Mouse (Mus musculus) gastrocnemius, postnatal 25 days (tissue): ENCODE data around the gene Cela2a. TPM values are rescaled to one million over a fixed set of nuclear protein-coding genes. Genes with fewer than 3 reads are reported as not detected.

ENCODE experiments used
- DNase-seq: peaks from one replicate; pipeline ENCODE4 v3.0.0; 2022
- long read RNA-seq, 2 experiments: library from polyadenylated mRNA; stranded (forward); transcript quantifications; one replicate each; pipeline ENCODE4 v2.0.0; 2021
- total RNA-seq, 2 experiments: library from RNA; stranded (reverse); gene quantifications; 1 replicate in 1 of 2; 2 replicates in 1 of 2; pipeline ENCODE4 v1.2.3; 2021

The Cela2a gene
- not detected for total RNA-seq
- long read RNA-seq, experiment 1: 0 reads
- long read RNA-seq, experiment 2: 0 reads

- no peak for DNase-seq
These were observed at the start of gene Cela2a for GRCm38 (mm10) chr4:141826060-141826459. Gene Cela2a (minus strand): TSS chr4:141826160.

GRCm38 (mm10) chr4:141875481-141876108 is 49.6 kb upstream of the Cela2a start:
- DNase-seq: no peak

- DNase-seq: peak; percentile 83
These were observed 48.9 kb upstream of the Cela2a start, which contains the start of gene Efhd2 for GRCm38 (mm10) chr4:141874601-141875460. Gene Efhd2 (minus strand): TSS chr4:141874920.

GRCm38 (mm10) chr4:141874111-141874600 is 48.2 kb upstream of the Cela2a start:
- no peak for DNase-seq

DNA sequence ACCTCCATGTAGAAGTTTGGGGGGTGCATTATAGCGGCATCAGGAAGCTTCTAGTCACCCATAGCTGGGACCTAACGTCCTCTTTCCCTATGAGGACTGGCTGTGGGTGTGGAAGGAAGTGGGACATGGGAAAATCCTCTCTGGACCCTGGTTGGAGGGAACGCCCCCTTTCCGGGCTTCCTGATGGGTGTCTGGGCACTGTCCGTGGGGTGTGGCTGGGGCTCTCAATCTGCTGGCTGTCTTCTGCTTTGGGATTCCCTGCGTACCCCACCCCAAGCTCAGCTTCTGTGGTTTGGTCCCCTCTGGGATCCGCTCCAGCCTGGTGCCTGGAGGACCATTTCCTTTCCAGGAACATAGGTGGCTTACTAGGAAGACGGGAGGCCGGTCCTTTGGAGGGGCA is 47.0 kb upstream of the Cela2a start:
- DNase-seq: no peak

DNA sequence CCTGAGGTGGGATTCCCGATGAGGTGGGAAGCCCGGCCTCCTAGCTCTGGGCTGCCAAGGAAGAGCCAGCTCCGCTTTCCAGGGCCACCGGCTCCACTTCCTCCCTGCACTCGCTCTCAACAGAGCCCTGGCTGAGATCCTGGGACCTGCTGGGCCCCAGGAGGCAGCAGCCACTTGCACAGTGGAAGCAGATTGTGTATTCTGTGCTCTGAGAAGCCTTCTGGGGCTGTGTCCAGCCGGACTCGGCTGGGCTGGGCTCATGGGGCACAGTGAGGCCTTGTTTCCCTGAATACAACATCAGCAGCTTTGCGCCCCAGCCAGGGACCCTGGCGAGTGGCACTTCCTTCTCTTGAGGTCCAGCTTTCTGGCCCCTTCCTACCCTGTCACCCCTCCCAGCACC is 45.9 kb upstream of the Cela2a start:
- no peak for DNase-seq

DNA sequence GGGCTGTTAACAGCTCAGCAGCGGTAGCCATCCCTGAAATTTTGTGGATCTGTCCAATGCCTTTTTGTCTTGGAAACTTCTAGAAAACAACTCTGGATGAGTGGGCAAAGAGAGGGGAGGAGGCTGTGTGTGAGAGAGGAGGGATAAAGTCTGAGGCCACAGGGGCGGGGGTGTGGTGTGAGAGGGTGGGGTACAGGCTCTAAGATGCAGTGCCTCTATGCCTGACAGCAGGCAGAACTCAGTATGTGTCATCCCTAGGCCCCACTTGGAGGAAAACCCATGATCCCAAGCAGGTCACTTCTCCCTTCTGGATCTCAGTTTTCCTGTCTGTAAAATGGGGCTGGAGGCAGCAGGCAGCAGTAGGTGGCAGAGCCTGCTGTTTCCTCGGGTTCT is 45.4 kb upstream of the Cela2a start:
- no peak for DNase-seq

DNA sequence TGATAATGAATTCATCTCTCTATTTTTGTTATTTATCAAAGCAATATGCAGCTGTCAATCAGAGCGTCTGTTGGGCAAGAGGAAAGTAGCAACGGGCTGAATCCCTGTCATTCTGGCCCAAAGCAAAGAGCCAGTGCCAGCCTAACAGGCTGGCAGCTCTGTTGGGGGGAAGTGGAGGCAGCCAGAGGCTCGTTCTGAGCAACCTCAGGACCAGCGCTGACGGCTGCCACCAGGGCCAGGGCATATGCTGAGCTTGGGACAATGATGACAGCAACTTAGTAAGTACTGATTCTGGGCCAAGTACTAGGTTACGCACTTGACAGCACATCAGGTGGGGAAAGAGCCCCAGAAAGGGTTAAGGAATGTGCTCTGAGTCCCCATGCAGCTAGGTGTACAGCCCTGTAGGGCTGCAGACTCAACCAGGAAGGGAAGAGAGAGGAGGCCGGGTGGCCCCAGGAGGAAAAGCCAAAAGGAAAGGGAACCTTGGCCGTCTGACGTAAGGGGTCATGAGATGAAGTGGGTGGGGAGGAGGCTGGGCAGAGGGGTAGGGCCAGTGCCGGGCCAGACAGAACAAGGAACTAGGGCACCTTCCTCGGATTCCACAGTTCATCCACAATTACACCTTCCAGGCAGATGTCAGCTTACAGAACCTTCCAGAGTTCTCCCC is 44.8 kb upstream of the Cela2a start:
- peak; percentile 48 for DNase-seq

- DNase-seq: no peak
These were observed 43.7 kb upstream of the Cela2a start for GRCm38 (mm10) chr4:141869436-141870215.

DNA sequence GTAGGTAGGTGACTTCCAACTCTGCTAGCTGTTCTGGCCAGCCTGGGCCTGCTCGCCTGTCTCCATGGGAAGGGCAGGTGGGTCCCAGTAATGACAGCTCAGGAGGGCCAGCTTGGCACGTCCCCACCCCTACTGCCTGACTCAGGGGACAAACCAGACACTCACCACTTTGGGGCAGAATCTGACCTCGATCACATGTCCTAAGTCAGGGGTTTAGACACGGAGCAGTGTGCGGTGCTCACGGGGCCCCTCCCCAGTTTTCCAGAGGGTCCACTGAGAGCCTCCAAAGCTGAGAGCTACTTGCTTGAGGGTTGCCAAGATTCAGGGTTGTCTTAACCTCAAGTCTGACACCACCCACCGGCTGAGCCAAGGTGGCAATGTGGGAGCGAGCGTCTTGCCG is 42.1 kb upstream of the Cela2a start:
- no peak for DNase-seq

GRCm38 (mm10) chr4:141867498-141867897 is 41.5 kb upstream of the Cela2a start:
- peak; percentile 50 for DNase-seq

GRCm38 (mm10) chr4:141866933-141867490 is 41.1 kb upstream of the Cela2a start:
- DNase-seq: no peak

DNA sequence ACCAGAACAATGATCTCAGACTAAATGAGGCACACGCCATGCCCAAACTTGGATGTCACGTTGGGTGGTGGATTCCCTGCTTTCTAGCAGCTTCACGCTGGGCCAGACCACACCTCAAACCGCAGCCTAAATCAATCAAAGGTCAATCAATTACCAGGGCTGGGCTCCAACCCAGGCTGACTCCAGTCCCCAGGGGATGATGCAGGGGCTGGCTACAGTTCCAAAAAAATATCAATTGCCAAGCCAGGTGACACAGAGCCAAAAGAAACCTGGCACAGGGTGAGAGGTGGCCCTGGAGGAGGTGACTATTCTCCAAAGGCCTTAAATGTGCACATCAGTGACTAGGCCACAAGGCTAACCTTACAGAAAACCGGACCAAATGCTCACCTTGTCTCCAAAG is 39.6 kb upstream of the Cela2a start:
- DNase-seq: no peak

- DNase-seq: no peak
These were observed 39.0 kb upstream of the Cela2a start for GRCm38 (mm10) chr4:141865006-141865405.

- DNase-seq: no peak
These were observed 38.5 kb upstream of the Cela2a start for GRCm38 (mm10) chr4:141864506-141864905.

- no peak for DNase-seq
These were observed 37.8 kb upstream of the Cela2a start for GRCm38 (mm10) chr4:141863726-141864280.

DNA sequence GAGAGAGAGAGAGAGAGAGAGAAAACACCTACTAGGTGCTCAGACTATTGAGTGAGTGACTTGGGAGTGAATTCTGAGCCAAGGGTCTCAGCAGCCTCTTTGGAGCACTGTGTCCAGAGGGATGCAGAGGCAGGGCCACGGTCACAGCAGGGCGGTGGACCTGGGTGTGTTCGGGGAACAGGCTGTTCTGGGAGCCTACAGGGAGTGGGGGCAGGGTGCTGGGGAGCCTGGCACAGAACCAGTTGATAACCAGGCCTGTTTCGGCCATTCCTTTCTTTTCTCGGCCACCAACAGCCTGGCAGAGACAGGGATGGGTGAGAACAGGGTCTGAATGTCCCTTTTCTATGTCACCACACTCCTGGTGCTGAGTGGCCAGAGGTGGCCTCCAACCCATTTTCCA is 36.9 kb upstream of the Cela2a start:
- DNase-seq: no peak

- no peak for DNase-seq
These were observed 35.8 kb upstream of the Cela2a start for GRCm38 (mm10) chr4:141861591-141862295.

- no peak for DNase-seq
These were observed 34.4 kb upstream of the Cela2a start for GRCm38 (mm10) chr4:141860246-141860841.

GRCm38 (mm10) chr4:141859351-141859750 is 33.4 kb upstream of the Cela2a start:
- no peak for DNase-seq
